Mouse (Mus musculus) kidney, postnatal 36 days (tissue): ENCODE data around the gene Mfsd5.
A peak's percentile ranks its signal among the peaks of the same experiment; 100 is the strongest.

Experiments
- DNase-seq, 2 experiments: peaks; one replicate each; pipeline ENCODE4 v3.0.0; 2021 to 2022; ENCODE audit warnings: mixed read lengths in 2 of 2

The Mfsd5 gene

GRCm38 (mm10) chr15:102282463-102283292 lies 3.4 kb downstream of the Mfsd5 start:
- no peak for DNase-seq

GRCm38 (mm10) chr15:102283648-102284047 lies 4.4 kb downstream of the Mfsd5 start:
- peak in 1 of 2 experiments; percentile 35 for DNase-seq

- peak; percentile 29 to 68 for DNase-seq
These were observed 8.1 kb downstream of the Mfsd5 start for GRCm38 (mm10) chr15:102287395-102287794.

- peak; percentile 96 to 97 for DNase-seq
These were observed 16.5 kb downstream of the Mfsd5 start, which contains the start of gene Espl1 for GRCm38 (mm10) chr15:102295633-102296367. Espl1 (plus strand) TSS chr15:102296266.

- DNase-seq = no peak
These were observed 17.2 kb downstream of the Mfsd5 start for GRCm38 (mm10) chr15:102296368-102297006.

GRCm38 (mm10) chr15:102302542-102302941 lies 23.3 kb downstream of the Mfsd5 start:
- DNase-seq = no peak

GRCm38 (mm10) chr15:102308717-102309116 lies 29.5 kb downstream of the Mfsd5 start:
- no peak for DNase-seq

- peak; percentile 58 to 73 for DNase-seq
These were observed 31.0 kb downstream of the Mfsd5 start for GRCm38 (mm10) chr15:102310074-102310845.

- no peak for DNase-seq
These were observed 32.2 kb downstream of the Mfsd5 start for GRCm38 (mm10) chr15:102311489-102311888.

- no peak for DNase-seq
These were observed 36.0 kb downstream of the Mfsd5 start for GRCm38 (mm10) chr15:102315292-102315691.

GRCm38 (mm10) chr15:102316263-102316662 lies 37.0 kb downstream of the Mfsd5 start:
- peak; percentile 65 to 87 for DNase-seq

- peak; percentile 31 to 44 for DNase-seq
These were observed 45.6 kb downstream of the Mfsd5 start for GRCm38 (mm10) chr15:102324654-102325473.

GRCm38 (mm10) chr15:102326022-102326576 lies 46.8 kb downstream of the Mfsd5 start, which contains the start of gene Pfdn5:
Pfdn5 (plus strand) TSS chr15:102326116.
- peak; percentile 92 to 93 for DNase-seq

- no peak for DNase-seq
These were observed 47.6 kb downstream of the Mfsd5 start for GRCm38 (mm10) chr15:102326892-102327291.
